ENCODE assay signal across 1 mouse cellular context in the genomic region with DNA sequence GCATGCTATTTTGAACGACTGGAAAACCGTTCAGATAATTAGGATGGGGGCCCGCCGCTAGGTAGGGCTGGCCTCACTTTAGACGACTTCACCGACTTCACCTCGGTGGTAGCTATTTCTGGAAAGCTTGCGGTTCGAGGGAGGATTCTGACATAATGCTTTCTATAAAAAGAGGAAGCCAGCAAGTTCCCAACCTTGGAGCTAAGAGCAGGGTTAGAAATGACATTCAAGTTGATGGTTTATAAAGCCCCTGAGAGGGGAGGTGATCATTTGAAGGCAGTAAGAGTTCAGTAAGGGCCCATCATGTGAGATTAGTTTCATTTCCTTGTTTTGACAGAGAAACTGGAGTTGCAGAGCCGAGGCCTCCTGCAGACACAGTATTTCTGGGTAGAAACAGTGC.
TF ChIP-seq lines count a peak whose summit lies in the region.

No protein-coding gene starts in this region.

TF ChIP-seq in CH12.LX, 34 proteins besides CTCF, POLR2A, EP300 and RAD21 (continued from another document):
- TF ChIP-seq MAFK (IDR thresholded peaks at IDR 0.05; ENCODE audit: insufficient replicate concordance, low read length), result peak; percentile 47; the same call in 1 of the 2 replicates
- 0 out of 2 replicates have a peak, but pooled peaks have one; percentile 38 for TF ChIP-seq MXI1 (IDR thresholded peaks at IDR 0.05; ENCODE audit: low read depth, low read length)
- TF ChIP-seq UBTF (IDR thresholded peaks at IDR 0.05; ENCODE audit: low read depth, low read length), result no peak
- peak; percentile 98 for TF ChIP-seq MEF2A (IDR thresholded peaks at IDR 0.05; ENCODE audit: borderline replicate concordance, low read depth, low read length)
- TF ChIP-seq ZMIZ1 (IDR thresholded peaks at IDR 0.05; ENCODE audit: low read depth, low read length), result no peak
- no peak for TF ChIP-seq USF1 (IDR thresholded peaks at IDR 0.05; ENCODE audit: low read depth, low read length)
- peak; percentile 7; the same call in 1 of the 2 replicates for TF ChIP-seq SMC3 (IDR thresholded peaks at IDR 0.05; ENCODE audit: low read depth, low read length)
